Mouse (Mus musculus): ENCODE measurements around the gene Spata21. TPM values are rescaled to one million over a fixed set of nuclear protein-coding genes. Genes with fewer than 3 reads are reported as not detected.

Gene Spata21
- polyA plus RNA-seq, 1 experiment from 2014 or later: not detected

GRCm38 (mm10) chr4:141149116-141149515 lies 61.0 kb downstream of the Spata21 start:
- H3K4me2 ChIP-seq: peak overlapping the region; percentile 86
- peak overlapping the region; percentile 97 for H3K4me3 ChIP-seq (ENCODE audit: low read depth, low read length)
- no peaks in the 10 kb centered on the region for H3K27me3 ChIP-seq (ENCODE audit: control insufficient read depth, insufficient read depth, low read length)
- no peak overlapping the region for H3K27ac ChIP-seq (ENCODE audit: low read depth, low read length)
- WGBS: 33% methylated on average over 7 of the region's 7 CpGs
- H3K9ac ChIP-seq (ENCODE audit: low read length): peak overlapping the region; percentile 97
- ATAC-seq (ENCODE audit: low FRiP score): no peak
- no peaks in the 10 kb centered on the region for H3K36me3 ChIP-seq (ENCODE audit: control insufficient read depth, insufficient read depth, low read length)
- H3K4me1 ChIP-seq (ENCODE audit: control insufficient read depth, insufficient read depth, low read length): peaks cover 14% of the 10 kb centered on the region
- DNase-seq (ENCODE audit: low spot score, missing footprints): no peak
- no peaks in the 10 kb centered on the region for H3K9me3 ChIP-seq (ENCODE audit: control insufficient read depth, low read length)

- WGBS: 84% methylated on average over 4 of the region's 4 CpGs
- Histone ChIP-seq H3K36me3 (ENCODE audit: control insufficient read depth, insufficient read depth, low read length) (no peaks in the 10 kb centered on the region), H3K27me3 (ENCODE audit: control insufficient read depth, insufficient read depth, low read length) (no peaks in the 10 kb centered on the region), H3K9ac (ENCODE audit: low read length) (no peak overlapping the region), H3K4me2 (no peak overlapping the region), H3K9me3 (ENCODE audit: control insufficient read depth, low read length) (no peaks in the 10 kb centered on the region), H3K27ac (ENCODE audit: low read depth, low read length) (no peak overlapping the region), H3K4me1 (ENCODE audit: control insufficient read depth, insufficient read depth, low read length) (no peaks in the 10 kb centered on the region), H3K4me3 (ENCODE audit: low read depth, low read length) (no peak overlapping the region)
- DNase-seq (ENCODE audit: low spot score, missing footprints) (no peak), ATAC-seq (ENCODE audit: low FRiP score) (no peak)
Measured at GRCm38 (mm10) chr4:141157485-141157884, 69.4 kb downstream of the Spata21 start.

- ATAC-seq (ENCODE audit: low FRiP score) (no peak), DNase-seq (ENCODE audit: low spot score, missing footprints) (no peak)
- Histone ChIP-seq H3K27me3 (ENCODE audit: control insufficient read depth, insufficient read depth, low read length) (no peaks in the 10 kb centered on the region), H3K4me1 (ENCODE audit: control insufficient read depth, insufficient read depth, low read length) (no peaks in the 10 kb centered on the region), H3K4me3 (ENCODE audit: low read depth, low read length) (no peak overlapping the region), H3K9me3 (ENCODE audit: control insufficient read depth, low read length) (no peaks in the 10 kb centered on the region), H3K4me2 (no peak overlapping the region), H3K27ac (ENCODE audit: low read depth, low read length) (no peak overlapping the region), H3K9ac (ENCODE audit: low read length) (no peak overlapping the region), H3K36me3 (ENCODE audit: control insufficient read depth, insufficient read depth, low read length) (no peaks in the 10 kb centered on the region)
- WGBS: 92% methylated on average over 2 of the region's 2 CpGs
Measured at GRCm38 (mm10) chr4:141158609-141159008, 70.5 kb downstream of the Spata21 start.

- DNase-seq (ENCODE audit: low spot score, missing footprints) (no peak), ATAC-seq (ENCODE audit: low FRiP score) (no peak)
- Histone ChIP-seq H3K27me3 (ENCODE audit: control insufficient read depth, insufficient read depth, low read length) (no peaks in the 10 kb centered on the region), H3K27ac (ENCODE audit: low read depth, low read length) (no peak overlapping the region), H3K9ac (ENCODE audit: low read length) (no peak overlapping the region), H3K4me3 (ENCODE audit: low read depth, low read length) (no peak overlapping the region), H3K4me1 (ENCODE audit: control insufficient read depth, insufficient read depth, low read length) (no peaks in the 10 kb centered on the region), H3K9me3 (ENCODE audit: control insufficient read depth, low read length) (no peaks in the 10 kb centered on the region), H3K36me3 (ENCODE audit: control insufficient read depth, insufficient read depth, low read length) (no peaks in the 10 kb centered on the region), H3K4me2 (no peak overlapping the region)
- WGBS: 61% methylated on average over 11 of the region's 11 CpGs
Measured at GRCm38 (mm10) chr4:141159093-141159492, 71.0 kb downstream of the Spata21 start.

GRCm38 (mm10) chr4:141159666-141160065 lies 71.5 kb downstream of the Spata21 start:
- DNase-seq (ENCODE audit: low spot score, missing footprints): no peak
- 89% methylated on average over 5 of the region's 5 CpGs for WGBS
- Histone ChIP-seq H3K4me3 (ENCODE audit: low read depth, low read length) (no peak overlapping the region), H3K36me3 (ENCODE audit: control insufficient read depth, insufficient read depth, low read length) (no peaks in the 10 kb centered on the region), H3K27ac (ENCODE audit: low read depth, low read length) (no peak overlapping the region), H3K9ac (ENCODE audit: low read length) (no peak overlapping the region), H3K4me1 (ENCODE audit: control insufficient read depth, insufficient read depth, low read length) (no peaks in the 10 kb centered on the region), H3K4me2 (no peak overlapping the region), H3K27me3 (ENCODE audit: control insufficient read depth, insufficient read depth, low read length) (no peaks in the 10 kb centered on the region), H3K9me3 (ENCODE audit: control insufficient read depth, low read length) (no peaks in the 10 kb centered on the region)
- ATAC-seq (ENCODE audit: low FRiP score): no peak

- Histone ChIP-seq H3K36me3 (ENCODE audit: control insufficient read depth, insufficient read depth, low read length) (no peaks in the 10 kb centered on the region), H3K27me3 (ENCODE audit: control insufficient read depth, insufficient read depth, low read length) (no peaks in the 10 kb centered on the region), H3K9me3 (ENCODE audit: control insufficient read depth, low read length) (no peaks in the 10 kb centered on the region), H3K27ac (ENCODE audit: low read depth, low read length) (no peak overlapping the region), H3K9ac (ENCODE audit: low read length) (no peak overlapping the region), H3K4me1 (ENCODE audit: control insufficient read depth, insufficient read depth, low read length) (no peaks in the 10 kb centered on the region), H3K4me3 (ENCODE audit: low read depth, low read length) (no peak overlapping the region), H3K4me2 (no peak overlapping the region)
- WGBS: 91% methylated on average over 4 of the region's 4 CpGs
- no peak for DNase-seq (ENCODE audit: low spot score, missing footprints)
- ATAC-seq (ENCODE audit: low FRiP score): no peak
Measured at GRCm38 (mm10) chr4:141160193-141160592, 72.1 kb downstream of the Spata21 start.

GRCm38 (mm10) chr4:141161699-141162208 lies 73.6 kb downstream of the Spata21 start:
- no peaks in the 10 kb centered on the region for H3K36me3 ChIP-seq (ENCODE audit: control insufficient read depth, insufficient read depth, low read length)
- no peak overlapping the region for H3K9ac ChIP-seq (ENCODE audit: low read length)
- H3K9me3 ChIP-seq (ENCODE audit: control insufficient read depth, low read length): no peaks in the 10 kb centered on the region
- no peak overlapping the region for H3K4me2 ChIP-seq
- WGBS: 95% methylated on average over 6 of the region's 6 CpGs
- H3K4me1 ChIP-seq (ENCODE audit: control insufficient read depth, insufficient read depth, low read length): no peaks in the 10 kb centered on the region
- H3K4me3 ChIP-seq (ENCODE audit: low read depth, low read length): no peak overlapping the region
- DNase-seq (ENCODE audit: low spot score, missing footprints) (no peak), ATAC-seq (ENCODE audit: low FRiP score) (no peak)
- H3K27me3 ChIP-seq (ENCODE audit: control insufficient read depth, insufficient read depth, low read length): no peaks in the 10 kb centered on the region
- no peak overlapping the region for H3K27ac ChIP-seq (ENCODE audit: low read depth, low read length)

Other genes starting within 250 kb of the Spata21 start
- 0.04 and 0.07 TPM in 2 replicates for gene Padi1, start 242.6 kb upstream of the Spata21 start, polyA plus RNA-seq (2014; fragmentation: Nextera tagmentation; extraction: Ambion mirVana)
- 0.47 and 0.49 TPM in 2 replicates for gene Padi2, start 182.0 kb upstream of the Spata21 start, polyA plus RNA-seq (2014; fragmentation: Nextera tagmentation; extraction: Ambion mirVana)
- gene Sdhb, start 127.1 kb upstream of the Spata21 start, polyA plus RNA-seq (2014; fragmentation: Nextera tagmentation; extraction: Ambion mirVana): 411 and 422 TPM in 2 replicates
- 28.5 and 33.4 TPM in 2 replicates for gene Atp13a2, start 101.5 kb upstream of the Spata21 start, polyA plus RNA-seq (2014; fragmentation: Nextera tagmentation; extraction: Ambion mirVana)
- 250 and 254 TPM in 2 replicates for gene Mfap2, start 77.9 kb upstream of the Spata21 start, polyA plus RNA-seq (2014; fragmentation: Nextera tagmentation; extraction: Ambion mirVana)
- 6.3 and 8.3 TPM in 2 replicates for gene Crocc, start 27.8 kb upstream of the Spata21 start, polyA plus RNA-seq (2014; fragmentation: Nextera tagmentation; extraction: Ambion mirVana)
- gene Necap2, start 10.0 kb upstream of the Spata21 start, polyA plus RNA-seq (2014; fragmentation: Nextera tagmentation; extraction: Ambion mirVana): 40.0 and 43.5 TPM in 2 replicates
- 33.9 and 34.5 TPM in 2 replicates for gene Szrd1, start 51.4 kb downstream of the Spata21 start, polyA plus RNA-seq (2014; fragmentation: Nextera tagmentation; extraction: Ambion mirVana)
- 22.4 and 23.8 TPM in 2 replicates for gene Fbxo42, start 59.6 kb downstream of the Spata21 start, polyA plus RNA-seq (2014; fragmentation: Nextera tagmentation; extraction: Ambion mirVana)
- 5.4 TPM in 2 replicates for gene Rsg1, start 125.6 kb downstream of the Spata21 start, polyA plus RNA-seq (2014; fragmentation: Nextera tagmentation; extraction: Ambion mirVana)
- gene Arhgef19, start 151.2 kb downstream of the Spata21 start, polyA plus RNA-seq (2014; fragmentation: Nextera tagmentation; extraction: Ambion mirVana): 0.47 and 0.61 TPM in 2 replicates
- 2.2 and 2.5 TPM in 2 replicates for gene Epha2, start 212.9 kb downstream of the Spata21 start, polyA plus RNA-seq (2014; fragmentation: Nextera tagmentation; extraction: Ambion mirVana)

All from midbrain, embryonic 11.5 days (tissue).